Mouse (Mus musculus): ENCODE results near the gene Rgs7.

Gene Rgs7

DNA sequence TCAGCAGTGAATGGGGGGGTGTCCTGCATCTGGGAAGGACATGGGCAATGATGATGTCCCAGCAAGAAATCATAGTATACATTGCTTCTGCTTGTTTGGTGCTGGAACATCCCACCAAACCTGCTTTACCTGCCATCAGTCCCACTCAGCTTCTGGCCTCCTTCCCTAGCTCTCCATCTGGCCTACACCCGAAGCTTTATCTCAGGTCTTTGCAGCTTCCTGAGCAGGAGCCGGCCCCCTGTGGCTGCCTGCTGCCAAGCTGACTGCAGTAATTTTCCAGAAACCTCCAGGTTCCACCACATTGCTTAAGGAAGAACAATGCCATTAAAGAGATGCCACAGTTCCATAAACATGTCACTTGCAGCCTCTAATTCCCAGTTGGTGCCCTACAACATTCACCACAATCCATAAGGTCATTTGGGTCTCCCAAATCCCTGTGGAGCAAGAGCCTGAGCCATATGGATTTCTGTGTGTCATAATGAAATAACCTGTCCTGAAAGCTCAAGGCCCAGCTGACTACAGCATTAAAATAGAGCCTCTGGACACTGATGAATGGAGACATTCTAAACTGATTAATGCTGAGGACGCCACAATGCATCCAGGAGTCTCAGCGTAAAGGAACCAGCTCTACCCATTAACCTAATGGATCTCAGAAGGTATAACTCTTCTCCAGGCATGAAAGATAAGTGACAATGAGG, 60.8 kb downstream of the Rgs7 start:
- no peak for DNase-seq (ENCODE audit: low spot score in 2 of 2)

DNA sequence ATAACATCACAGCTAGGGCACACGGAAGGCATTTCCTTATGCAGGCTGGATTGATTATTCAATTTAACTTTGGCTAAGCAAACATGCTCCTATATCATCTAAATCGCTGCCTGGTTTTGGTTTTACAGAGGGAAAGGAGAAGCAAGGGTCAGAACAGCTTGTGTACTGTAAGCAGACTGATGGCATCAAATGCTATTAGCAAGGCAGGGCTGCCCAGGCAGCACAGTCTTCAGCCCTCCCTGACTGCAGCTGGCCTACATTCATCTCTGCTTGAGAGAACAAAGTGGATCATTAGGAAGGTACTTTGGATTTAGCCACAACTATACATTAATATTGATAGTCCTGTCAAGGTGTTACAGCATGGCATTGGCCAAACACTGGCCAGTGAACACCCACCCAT, 65.2 kb downstream of the Rgs7 start:
- no peak for DNase-seq (ENCODE audit: low spot score in 2 of 2)

DNA sequence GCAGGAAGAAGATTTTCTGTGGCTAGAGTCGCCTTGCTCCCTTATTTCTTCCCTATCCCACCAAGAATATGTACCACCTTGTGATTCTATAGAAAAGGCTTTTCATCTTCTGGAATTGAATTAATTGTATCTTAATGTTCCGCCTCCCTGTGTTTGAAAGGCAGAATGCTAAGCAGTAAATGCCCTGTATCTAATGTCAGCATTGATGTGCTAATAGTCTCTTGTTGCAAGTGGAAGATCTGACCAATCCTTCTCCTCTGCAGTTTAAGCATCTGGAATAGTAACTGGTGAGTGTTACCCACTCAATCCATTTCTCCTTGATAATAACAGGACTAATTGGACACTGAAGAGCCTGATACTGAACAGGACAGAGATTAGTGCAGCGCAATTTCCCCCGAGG, 65.9 kb downstream of the Rgs7 start:
- no peak for DNase-seq (ENCODE audit: low spot score in 2 of 2)

- DNase-seq (ENCODE audit: low spot score in 2 of 2): no peak
These were observed 71.4 kb downstream of the Rgs7 start for GRCm38 (mm10) chr1:175420883-175421282.

DNA sequence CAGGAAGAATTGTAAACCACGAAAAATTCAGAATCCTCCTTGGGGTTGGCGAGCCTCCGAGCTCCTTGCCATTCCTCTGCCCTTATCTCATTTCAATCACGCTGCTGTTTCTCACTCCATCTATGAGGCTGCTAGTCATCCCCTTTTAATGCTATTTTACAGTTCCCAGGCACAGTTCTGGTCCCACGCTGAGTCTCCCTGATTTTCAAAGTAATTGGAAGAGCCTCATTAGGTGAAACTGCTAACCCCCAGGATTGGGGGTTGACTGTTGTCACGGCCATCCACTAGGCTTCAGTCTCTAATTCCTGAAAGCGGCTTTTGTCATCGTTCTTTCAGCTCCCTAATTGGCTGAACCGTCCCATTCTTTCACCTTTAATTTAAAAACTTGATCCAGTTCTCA, 76.6 kb downstream of the Rgs7 start:
- DNase-seq (ENCODE audit: low spot score in 2 of 2): no peak

DNA sequence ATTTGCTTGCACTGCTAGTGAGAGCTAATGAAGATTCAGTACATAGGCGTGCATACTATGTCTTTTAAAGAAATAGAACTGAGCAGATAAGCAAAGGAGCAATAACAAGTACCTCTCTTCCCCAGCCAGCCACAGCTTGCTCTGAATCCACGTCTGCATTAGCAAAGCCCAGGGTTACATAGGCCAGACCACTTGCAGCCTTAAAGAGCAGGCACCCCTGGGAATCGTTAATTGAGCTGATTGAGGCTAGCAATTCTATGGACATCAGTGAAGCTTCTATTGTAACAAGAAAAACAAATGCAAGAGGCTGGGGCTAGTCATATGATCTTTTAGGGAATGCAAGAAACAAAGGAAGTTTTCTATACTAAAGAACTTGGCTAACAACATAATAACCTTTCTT, 81.9 kb downstream of the Rgs7 start:
- DNase-seq (ENCODE audit: low spot score in 2 of 2): no peak

DNA sequence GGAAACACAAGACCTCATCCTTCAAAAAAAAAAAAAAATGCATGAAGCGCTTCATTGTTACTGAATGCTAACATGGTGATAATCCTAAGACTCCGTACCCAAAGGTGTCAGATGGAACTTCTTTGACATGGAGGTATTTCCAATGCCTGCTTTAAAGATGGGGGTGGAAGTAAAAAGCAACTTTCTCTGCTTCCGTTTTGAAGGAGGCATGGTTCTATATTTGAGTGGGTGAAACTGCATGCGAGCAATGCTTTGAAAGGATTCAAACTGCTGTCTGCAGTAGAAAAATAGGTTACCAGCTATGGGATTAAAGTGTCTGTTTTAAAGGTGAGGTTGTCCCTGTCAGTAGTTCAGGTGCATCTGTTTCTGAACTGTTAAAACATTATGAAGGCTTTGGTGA, 100.4 kb downstream of the Rgs7 start:
- no peak for DNase-seq (ENCODE audit: low spot score in 2 of 2)

- DNase-seq (ENCODE audit: low spot score in 2 of 2): no peak
These were observed 103.0 kb downstream of the Rgs7 start for GRCm38 (mm10) chr1:175389250-175389649.

DNA sequence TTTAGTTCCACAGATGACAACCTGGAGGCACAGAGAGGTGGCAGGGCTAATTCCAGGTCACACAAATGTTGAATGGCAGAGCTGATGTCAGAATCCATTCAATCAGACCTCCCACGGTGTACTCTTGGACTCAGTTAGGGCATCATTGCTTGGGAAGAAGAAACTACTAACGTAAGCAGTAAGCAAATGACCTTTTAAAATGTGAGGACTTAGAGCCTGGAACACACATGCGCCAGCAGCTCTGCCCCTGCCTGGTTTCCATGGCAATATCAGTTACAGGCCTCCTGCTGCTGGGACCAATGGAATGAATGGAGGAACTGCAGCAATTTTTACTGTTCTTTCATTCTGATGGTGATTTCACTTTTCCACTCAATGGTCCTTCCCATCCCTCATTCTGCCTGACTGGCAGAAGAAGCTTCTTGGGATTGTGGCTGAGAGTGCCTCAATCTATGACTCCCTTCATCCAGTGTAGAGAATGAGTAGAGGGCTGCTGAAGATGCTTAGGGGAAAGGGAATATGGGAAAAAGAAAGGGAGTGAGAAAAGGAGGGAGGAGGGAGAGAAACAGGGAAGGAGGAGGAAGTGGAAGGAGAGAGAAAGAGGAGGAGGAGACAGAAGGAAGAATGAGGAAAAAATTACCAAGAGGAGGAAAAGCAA, 106.6 kb downstream of the Rgs7 start:
- DNase-seq (ENCODE audit: low spot score in 2 of 2): no peak

- DNase-seq (ENCODE audit: low spot score in 2 of 2): no peak
These were observed 119.7 kb downstream of the Rgs7 start for GRCm38 (mm10) chr1:175372571-175372970.

- no peak for DNase-seq (ENCODE audit: low spot score in 2 of 2)
These were observed 124.2 kb downstream of the Rgs7 start for GRCm38 (mm10) chr1:175368062-175368461.

GRCm38 (mm10) chr1:175363606-175364005, 128.7 kb downstream of the Rgs7 start:
- DNase-seq (ENCODE audit: low spot score in 2 of 2): no peak

- DNase-seq (ENCODE audit: low spot score in 2 of 2): no peak
These were observed 132.6 kb downstream of the Rgs7 start for GRCm38 (mm10) chr1:175359411-175360366.

GRCm38 (mm10) chr1:175352921-175353320, 139.4 kb downstream of the Rgs7 start:
- no peak for DNase-seq (ENCODE audit: low spot score in 2 of 2)

DNA sequence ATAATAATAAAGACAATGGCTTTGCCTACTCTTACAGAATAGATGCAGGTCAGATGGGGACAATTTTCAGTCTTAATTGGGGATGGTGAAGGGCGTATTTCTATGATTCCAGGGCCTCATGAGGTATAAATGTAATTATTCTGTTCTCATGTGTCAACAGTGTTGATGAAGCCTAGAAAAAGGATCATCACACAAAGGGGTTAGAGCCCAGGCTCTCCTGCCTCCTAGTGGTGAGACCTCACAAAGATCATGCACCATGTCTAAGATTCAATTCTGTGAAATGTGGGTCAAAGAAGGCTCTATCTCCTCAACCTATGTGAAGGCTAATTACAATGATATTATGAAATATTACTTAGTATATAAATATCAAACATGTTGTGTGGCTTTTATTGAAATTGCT, 146.1 kb downstream of the Rgs7 start:
- no peak for DNase-seq (ENCODE audit: low spot score in 2 of 2)

DNA sequence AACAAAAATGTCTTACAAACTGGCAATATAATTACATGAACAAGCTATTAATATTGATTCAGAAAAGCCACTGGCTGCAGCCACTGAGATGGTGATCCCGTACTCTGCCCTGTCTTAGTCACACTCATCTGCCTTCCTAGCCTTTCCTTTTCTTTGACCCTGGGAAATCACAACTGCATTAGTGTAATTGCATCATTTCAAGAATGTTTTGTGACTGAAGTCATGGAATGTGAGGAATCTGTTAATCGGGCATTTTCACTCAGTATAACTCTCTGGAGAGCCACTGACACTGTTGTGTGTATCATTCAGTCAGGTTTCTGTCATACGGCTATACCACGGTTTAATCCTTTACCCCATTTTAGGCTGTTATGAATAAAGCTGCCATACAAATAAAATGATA, 156.1 kb downstream of the Rgs7 start:
- no peak for DNase-seq (ENCODE audit: low spot score in 2 of 2)

- DNase-seq (ENCODE audit: low spot score in 2 of 2): no peak
These were observed 159.1 kb downstream of the Rgs7 start for GRCm38 (mm10) chr1:175333041-175333854.

DNA sequence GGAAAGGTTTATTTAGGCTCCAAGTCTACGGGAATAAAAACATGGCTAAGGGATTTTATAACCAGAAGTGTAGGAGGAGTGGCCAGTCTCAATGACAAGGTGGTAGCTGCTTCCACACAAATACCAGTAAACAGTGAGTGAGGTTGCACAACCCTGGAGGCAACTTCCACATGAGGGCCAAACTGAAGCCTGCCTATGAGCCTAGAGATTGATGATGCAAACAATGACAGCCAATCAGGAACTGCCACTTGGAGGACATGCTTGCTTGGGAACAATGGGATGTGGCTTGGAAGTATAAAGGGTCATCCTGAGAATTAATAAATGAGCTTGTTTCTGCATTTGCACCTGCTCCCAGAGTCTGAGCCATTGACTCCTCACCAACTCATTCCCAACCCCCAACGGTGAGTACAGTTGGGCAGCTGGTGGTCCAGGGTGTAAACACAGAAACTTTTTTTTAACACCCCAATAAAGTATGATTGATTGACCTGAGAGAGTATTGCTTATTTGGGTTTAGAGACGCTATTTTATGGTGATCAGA, 162.3 kb downstream of the Rgs7 start:
- DNase-seq (ENCODE audit: low spot score in 2 of 2): no peak

- DNase-seq (ENCODE audit: low spot score in 2 of 2): no peak
These were observed 169.5 kb downstream of the Rgs7 start for GRCm38 (mm10) chr1:175322781-175323180.

DNA sequence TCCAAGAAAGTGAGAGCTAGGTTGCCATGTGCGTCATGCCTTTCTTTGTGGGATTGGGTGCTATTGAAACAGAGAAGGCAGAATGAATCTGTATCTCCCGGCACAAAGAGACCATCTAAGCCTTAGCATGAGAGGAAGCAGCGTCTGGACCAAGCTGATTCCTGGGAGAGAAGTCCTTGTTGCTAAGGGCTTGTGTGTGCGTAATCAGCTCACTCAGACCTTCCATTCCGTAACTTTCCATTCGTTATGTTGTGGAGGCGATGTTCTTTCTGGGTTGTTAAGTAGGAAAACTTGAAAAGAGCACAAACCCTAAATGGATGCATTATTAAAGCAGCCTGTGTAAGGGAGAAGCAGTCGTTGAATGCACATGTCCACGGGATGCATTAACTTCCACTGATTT, 173.1 kb downstream of the Rgs7 start:
- DNase-seq (ENCODE audit: low spot score in 2 of 2): no peak

DNA sequence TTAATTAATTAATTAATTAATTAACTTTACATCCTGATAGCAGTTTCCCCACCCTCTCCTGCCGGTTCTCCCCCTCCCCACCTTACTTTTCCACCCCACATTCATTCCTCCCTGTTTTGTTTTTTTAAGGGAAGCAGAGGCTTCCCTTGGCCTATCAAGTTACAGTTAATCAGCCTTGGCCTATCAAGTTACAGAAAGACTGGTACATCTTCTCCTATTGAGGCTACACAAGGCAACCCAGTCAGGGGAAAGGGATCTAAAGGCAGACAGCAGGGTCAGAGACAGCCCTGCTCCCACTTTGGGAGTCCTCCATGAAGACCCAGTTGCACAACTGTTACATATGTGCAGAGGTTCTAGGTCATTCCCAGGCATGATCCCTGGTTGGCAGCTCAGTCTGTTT, 175.0 kb downstream of the Rgs7 start:
- DNase-seq (ENCODE audit: low spot score in 2 of 2): no peak
